Mouse (Mus musculus) testis, postnatal 10 days (tissue): ENCODE measurements around the gene Thada.
"Not testable (repeated sequence)": the region's sequence is repeated elsewhere in the genome, so short reads cannot be mapped to it uniquely, and the experiment has no call there.

Source experiments
- DNase-seq: peaks from one replicate; pipeline ENCODE4 v3.0.0; 2021; ENCODE audit warnings: low spot score

The Thada gene

GRCm38 (mm10) chr17:84341686-84342085 is 124.3 kb downstream of the Thada start:
- no peak for DNase-seq

GRCm38 (mm10) chr17:84340574-84340973 is 125.4 kb downstream of the Thada start:
- no peak for DNase-seq

- DNase-seq: no peak
Measured at GRCm38 (mm10) chr17:84335996-84336395, 130.0 kb downstream of the Thada start.

GRCm38 (mm10) chr17:84335076-84335475 is 130.9 kb downstream of the Thada start:
- no peak for DNase-seq

- DNase-seq: no peak
Measured at GRCm38 (mm10) chr17:84334241-84335014, 131.6 kb downstream of the Thada start.

- DNase-seq: no peak
Measured at GRCm38 (mm10) chr17:84332940-84333339, 133.1 kb downstream of the Thada start.

- DNase-seq: no peak
Measured at GRCm38 (mm10) chr17:84330986-84331385, 135.0 kb downstream of the Thada start.

- DNase-seq: no peak
Measured at GRCm38 (mm10) chr17:84330506-84330905, 135.5 kb downstream of the Thada start.

GRCm38 (mm10) chr17:84329906-84330470 is 136.0 kb downstream of the Thada start:
- DNase-seq: no peak

- DNase-seq: no peak
Measured at GRCm38 (mm10) chr17:84328526-84328925, 137.5 kb downstream of the Thada start.

- DNase-seq: no peak
Measured at GRCm38 (mm10) chr17:84327051-84327925, 138.7 kb downstream of the Thada start.

- no peak for DNase-seq
Measured at GRCm38 (mm10) chr17:84322176-84322575, 143.8 kb downstream of the Thada start.

GRCm38 (mm10) chr17:84321351-84321750 is 144.7 kb downstream of the Thada start:
- DNase-seq: no peak

GRCm38 (mm10) chr17:84320576-84320975 is 145.4 kb downstream of the Thada start:
- no peak for DNase-seq

- DNase-seq: no peak
Measured at GRCm38 (mm10) chr17:84314341-84314740, 151.7 kb downstream of the Thada start.

GRCm38 (mm10) chr17:84313494-84313893 is 152.5 kb downstream of the Thada start:
- peak; percentile 7 for DNase-seq

GRCm38 (mm10) chr17:84306151-84306550 is 159.9 kb downstream of the Thada start:
- no peak for DNase-seq

- DNase-seq: no peak
Measured at GRCm38 (mm10) chr17:84305074-84305473, 160.9 kb downstream of the Thada start.

- DNase-seq: no peak
Measured at GRCm38 (mm10) chr17:84304141-84304540, 161.9 kb downstream of the Thada start.

GRCm38 (mm10) chr17:84297976-84298375 is 168.0 kb downstream of the Thada start:
- no peak for DNase-seq

GRCm38 (mm10) chr17:84293221-84293620 is 172.8 kb downstream of the Thada start:
- no peak for DNase-seq

- DNase-seq: not testable (repeated sequence)
Measured at GRCm38 (mm10) chr17:84291228-84291627, 174.8 kb downstream of the Thada start.
